Mouse (Mus musculus) hindbrain, embryonic 16.5 days (tissue): ENCODE data around the gene Opcml. TPM values are rescaled to one million over a fixed set of nuclear protein-coding genes. Genes with fewer than 3 reads are reported as not detected.

Experiments used
- ATAC-seq: fragments of 200-750 bp; cut with Nextera tagmentation; 2 replicates; pipeline ENCODE4 v1.8.0; 2017; ENCODE audit warnings: moderate TSS enrichment, moderate library complexity
- H3K27ac ChIP-seq: fragments of 300-500 bp; sonication (generic); 2 replicates; pipeline ENCODE4 v1.5.1; 2014; ENCODE audit warnings: low read depth, mild to moderate bottlenecking, control low read depth, low read length, moderate library complexity
- H3K27me3 ChIP-seq: fragments of 300-500 bp; sonication (generic); replicated peaks from 2 replicates; pipeline ENCODE4 v1.6.1; 2014; ENCODE audit warnings: low read length; ENCODE audit not compliant: control insufficient read depth, insufficient read depth
- H3K36me3 ChIP-seq: fragments of 300-500 bp; sonication (generic); 2 replicates; pipeline ENCODE4 v1.6.1; 2014; ENCODE audit warnings: mild to moderate bottlenecking, low read length, moderate library complexity, mixed read lengths; ENCODE audit not compliant: control insufficient read depth, insufficient read depth
- H3K4me1 ChIP-seq: fragments of 300-500 bp; sonication (generic); 2 replicates; pipeline ENCODE4 v1.6.1; 2014; ENCODE audit warnings: low read depth, low read length; ENCODE audit not compliant: control insufficient read depth, insufficient read depth
- H3K4me2 ChIP-seq: fragments of 300-500 bp; sonication (generic); 2 replicates; pipeline ENCODE4 v1.6.1; 2014; ENCODE audit warnings: mild to moderate bottlenecking, low read length, control low read depth, moderate library complexity
- H3K4me3 ChIP-seq: fragments of 300-500 bp; sonication (generic); 2 replicates; pipeline ENCODE4 v1.5.1; 2014; ENCODE audit warnings: mild to moderate bottlenecking, low read length, control low read depth, moderate library complexity
- H3K9ac ChIP-seq: fragments of 300-500 bp; sonication (generic); 2 replicates; pipeline ENCODE4 v1.6.1; 2014; ENCODE audit warnings: low read depth, mild to moderate bottlenecking, control low read depth, low read length, moderate library complexity
- H3K9me3 ChIP-seq: fragments of 300-500 bp; sonication (generic); 2 replicates; pipeline ENCODE4 v1.6.1; 2014; ENCODE audit warnings: mild to moderate bottlenecking, low read length, moderate library complexity; ENCODE audit not compliant: control insufficient read depth
- WGBS: fragments of 180-500 bp; shearing (Covaris S2); extraction: QIAGEN DNeasy Blood & Tissue Kit; methylation state at CpG from one replicate; pipeline ENCODE4 v1.1.7; 2014; 5-methylcytosine and 5-hydroxymethylcytosine counted together
- polyA plus RNA-seq: library from polyadenylated mRNA; unstranded; fragments of >200 nt; fragmentation: Nextera tagmentation; extraction: Ambion mirVana; gene quantifications from 2 replicates; pipeline ENCODE4 v1.2.1, GENCODE M21; 2015

Opcml gene
- polyA plus RNA-seq, 1 experiment from 2014 or later = 61.4 TPM

DNA sequence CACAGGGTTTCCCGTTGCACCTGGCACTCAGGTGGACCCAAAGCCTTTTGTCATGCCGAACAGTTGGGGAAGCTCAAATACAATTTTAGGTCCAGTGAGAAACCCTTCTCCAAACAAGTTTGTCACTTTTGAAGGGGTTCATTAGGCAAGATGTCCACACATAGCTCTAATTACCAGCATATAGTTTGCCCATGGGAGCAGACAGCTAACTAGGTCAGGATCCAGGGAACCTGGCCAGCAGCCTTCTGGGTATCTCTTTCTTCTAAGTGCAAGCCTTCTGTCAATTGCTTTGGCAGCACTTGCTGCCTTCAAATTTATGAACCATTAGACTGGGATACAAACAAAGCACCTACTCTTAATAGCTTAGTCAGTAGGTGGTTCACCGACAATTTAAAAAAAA lies 653.9 kb downstream of the Opcml start:
- Histone ChIP-seq H3K4me1 (peaks cover 10% of the 10 kb centered on the region), H3K9me3 (no peaks in the 10 kb centered on the region), H3K9ac (no peak overlapping the region), H3K4me2 (no peak overlapping the region), H3K4me3 (no peak overlapping the region), H3K27me3 (no peaks in the 10 kb centered on the region), H3K36me3 (no peaks in the 10 kb centered on the region), H3K27ac (no peak overlapping the region)
- WGBS = 68% methylated on average over 3 of the region's 3 CpGs
- no peak for ATAC-seq

DNA sequence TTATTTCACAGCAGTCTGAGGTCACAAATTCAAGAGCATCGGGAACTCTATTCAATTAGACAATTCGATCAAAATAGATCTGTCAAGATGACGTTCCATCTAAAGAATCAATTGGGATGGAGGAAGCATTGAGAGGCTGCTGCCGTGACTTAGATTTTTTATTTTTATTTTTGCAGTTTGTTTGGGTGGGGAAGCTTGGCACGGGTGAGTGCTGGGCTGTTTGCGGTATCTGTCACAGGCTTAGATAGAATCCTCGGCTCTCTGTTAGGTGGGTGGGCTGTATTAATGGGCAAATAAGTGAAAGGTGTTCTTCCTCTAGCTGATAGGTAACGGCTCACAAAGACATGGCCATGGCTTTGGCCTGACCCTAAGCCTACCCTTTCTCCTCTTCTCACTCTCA lies 654.4 kb downstream of the Opcml start:
- ATAC-seq = no peak
- Histone ChIP-seq H3K4me1 (peaks cover 5% of the 10 kb centered on the region), H3K4me2 (no peak overlapping the region), H3K27ac (no peak overlapping the region), H3K4me3 (no peak overlapping the region), H3K36me3 (no peaks in the 10 kb centered on the region), H3K9me3 (no peaks in the 10 kb centered on the region), H3K27me3 (no peaks in the 10 kb centered on the region), H3K9ac (no peak overlapping the region)
- 61% methylated on average over 8 of the region's 8 CpGs for WGBS

GRCm38 (mm10) chr9:28445863-28446262 lies 655.3 kb downstream of the Opcml start:
- Histone ChIP-seq H3K36me3 (no peaks in the 10 kb centered on the region), H3K4me3 (no peak overlapping the region), H3K4me2 (no peak overlapping the region), H3K27ac (no peak overlapping the region), H3K27me3 (no peaks in the 10 kb centered on the region), H3K9me3 (no peaks in the 10 kb centered on the region), H3K9ac (no peak overlapping the region), H3K4me1 (no peaks in the 10 kb centered on the region; the same call in none of the 2 replicates)
- 90% methylated on average over 1 of the region's 1 CpGs for WGBS
- no peak for ATAC-seq

DNA sequence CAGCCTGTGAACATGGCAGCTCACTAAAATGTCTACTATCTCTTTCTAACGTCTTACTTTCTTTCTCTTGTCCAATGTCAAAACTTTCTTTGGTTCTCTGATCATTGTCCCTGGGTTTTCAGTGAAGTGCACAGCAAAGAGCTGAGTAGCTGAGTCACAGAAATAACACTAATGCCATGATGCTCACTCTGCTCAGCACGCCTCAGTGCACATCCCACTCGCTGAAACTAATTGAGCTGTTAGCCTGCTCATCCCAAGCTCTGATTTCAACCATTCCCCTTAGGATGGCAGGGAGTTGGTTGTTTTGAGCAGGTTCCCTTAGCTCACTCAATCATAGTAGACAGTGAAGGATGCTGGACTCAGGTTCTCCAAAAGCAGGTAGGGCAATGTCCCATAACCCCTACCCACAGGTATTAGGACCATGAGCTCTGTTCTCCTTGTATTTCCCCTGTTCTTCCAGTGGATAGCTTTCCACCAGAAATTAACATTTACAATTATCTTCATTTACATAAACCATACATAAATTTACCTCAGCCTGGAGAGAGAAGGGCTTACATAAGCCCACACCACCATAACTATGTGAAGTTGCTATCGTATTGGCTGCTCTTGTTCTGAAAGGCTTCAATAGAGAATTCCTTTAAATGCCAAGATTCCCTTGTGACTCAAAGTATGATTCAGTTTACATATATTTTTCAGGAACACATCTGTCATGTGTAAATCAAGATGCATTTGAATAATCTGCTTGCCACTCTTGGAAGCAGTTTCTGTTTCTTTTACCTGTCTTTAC lies 655.9 kb downstream of the Opcml start:
- Histone ChIP-seq H3K9ac (no peak overlapping the region), H3K4me1 (no peaks in the 10 kb centered on the region), H3K4me3 (no peak overlapping the region), H3K9me3 (no peaks in the 10 kb centered on the region), H3K4me2 (no peak overlapping the region), H3K36me3 (no peaks in the 10 kb centered on the region), H3K27me3 (no peaks in the 10 kb centered on the region), H3K27ac (no peak overlapping the region)
- WGBS = 72% methylated on average over 4 of the region's 4 CpGs
- ATAC-seq = no peak

DNA sequence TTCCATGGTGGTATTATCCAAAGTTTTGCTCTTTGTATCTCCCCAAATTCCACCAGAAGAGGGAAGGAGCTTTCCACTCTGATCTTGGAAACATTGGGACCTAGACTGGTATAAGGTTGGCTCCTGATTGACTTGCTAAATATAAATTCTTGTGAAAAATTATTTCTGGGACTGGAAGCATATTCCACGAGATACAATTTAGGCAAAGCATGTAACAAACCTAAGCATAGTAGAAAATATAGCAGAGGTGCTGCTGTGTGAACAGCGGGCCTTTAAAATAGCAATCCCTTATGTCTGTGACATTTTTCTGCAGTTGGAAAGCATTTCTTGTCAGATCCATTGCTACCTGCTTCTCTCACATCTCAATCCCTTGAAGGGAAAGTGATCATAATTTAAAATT lies 661.9 kb downstream of the Opcml start:
- Histone ChIP-seq H3K9ac (no peak overlapping the region), H3K4me2 (no peak overlapping the region), H3K27me3 (no peaks in the 10 kb centered on the region), H3K4me1 (no peaks in the 10 kb centered on the region), H3K27ac (no peak overlapping the region), H3K36me3 (no peaks in the 10 kb centered on the region), H3K4me3 (no peak overlapping the region), H3K9me3 (no peaks in the 10 kb centered on the region)
- 86% methylated on average over 2 of the region's 2 CpGs for WGBS
- ATAC-seq = no peak

DNA sequence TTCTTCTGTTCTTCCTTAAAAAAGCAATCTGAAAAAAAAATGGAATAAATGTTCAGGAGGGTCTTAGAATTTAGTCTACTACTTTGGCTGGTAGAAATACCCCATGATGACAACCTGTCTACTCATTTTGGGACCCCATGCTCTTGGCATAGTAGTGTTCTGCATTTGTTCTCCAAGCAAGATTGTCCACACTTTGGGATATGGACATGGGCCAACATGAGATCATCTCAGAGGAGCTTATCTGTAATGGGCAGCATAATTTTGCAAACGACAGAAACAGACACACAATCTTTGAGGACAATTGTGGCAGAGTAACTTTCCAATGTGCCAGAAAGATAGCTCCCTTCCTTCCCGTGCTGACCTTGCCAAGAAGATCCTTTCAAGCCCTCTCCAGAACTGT lies 662.5 kb downstream of the Opcml start:
- Histone ChIP-seq H3K9ac (no peak overlapping the region), H3K9me3 (no peaks in the 10 kb centered on the region), H3K27ac (no peak overlapping the region), H3K36me3 (no peaks in the 10 kb centered on the region), H3K4me3 (no peak overlapping the region), H3K27me3 (no peaks in the 10 kb centered on the region), H3K4me2 (no peak overlapping the region), H3K4me1 (no peaks in the 10 kb centered on the region)
- no peak for ATAC-seq
- WGBS = 76% methylated on average over 2 of the region's 2 CpGs

- no peaks in the 10 kb centered on the region for H3K36me3 ChIP-seq
- no peak overlapping the region for H3K4me3 ChIP-seq
- 63% methylated on average over 7 of the region's 7 CpGs for WGBS
- no peaks in the 10 kb centered on the region for H3K27me3 ChIP-seq
- no peak overlapping the region for H3K27ac ChIP-seq
- no peak overlapping the region; the same call in 1 of the 2 replicates for H3K9ac ChIP-seq
- H3K4me2 ChIP-seq = no peak overlapping the region
- H3K4me1 ChIP-seq = no peaks in the 10 kb centered on the region
- no peak for ATAC-seq
- no peaks in the 10 kb centered on the region for H3K9me3 ChIP-seq
Measured at GRCm38 (mm10) chr9:28457982-28458770, 667.6 kb downstream of the Opcml start.

DNA sequence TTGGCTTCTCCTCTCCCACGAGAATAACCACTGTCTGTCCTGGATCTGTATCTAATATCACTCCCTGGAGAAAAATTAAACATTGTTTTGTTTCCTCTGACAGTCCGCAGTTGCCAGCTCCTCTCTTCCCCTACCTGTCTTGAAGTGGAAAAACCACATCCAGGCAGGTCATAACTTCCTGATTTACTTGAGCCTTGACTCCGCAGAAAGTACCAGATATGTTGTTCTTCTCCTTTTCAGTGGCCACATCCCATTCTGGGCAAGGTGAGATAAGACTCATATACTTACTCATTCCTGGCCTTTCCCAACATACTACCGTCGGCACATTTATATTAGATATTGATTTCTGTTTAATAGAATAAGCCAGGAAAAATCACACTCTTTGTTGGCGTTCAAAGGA lies 673.0 kb downstream of the Opcml start:
- no peak overlapping the region for H3K4me2 ChIP-seq
- WGBS = 77% methylated on average over 6 of the region's 6 CpGs

GRCm38 (mm10) chr9:28469419-28469818 lies 678.8 kb downstream of the Opcml start:
- Histone ChIP-seq H3K4me3 (no peak overlapping the region), H3K27ac (no peak overlapping the region), H3K9ac (no peak overlapping the region), H3K27me3 (no peaks in the 10 kb centered on the region), H3K9me3 (no peaks in the 10 kb centered on the region), H3K4me1 (no peaks in the 10 kb centered on the region), H3K36me3 (no peaks in the 10 kb centered on the region), H3K4me2 (no peak overlapping the region)
- WGBS = 92% methylated on average over 6 of the region's 6 CpGs
- ATAC-seq = no peak

More for the DNA sequence above, 673.0 kb downstream of the Opcml start:
- no peaks in the 10 kb centered on the region for H3K27me3 ChIP-seq
- no peak overlapping the region for H3K4me3 ChIP-seq
- H3K4me1 ChIP-seq = no peaks in the 10 kb centered on the region
- no peak overlapping the region for H3K27ac ChIP-seq
- no peaks in the 10 kb centered on the region for H3K9me3 ChIP-seq
- no peaks in the 10 kb centered on the region for H3K36me3 ChIP-seq
- no peak for ATAC-seq
- no peak overlapping the region for H3K9ac ChIP-seq
